In the genomic region with DNA sequence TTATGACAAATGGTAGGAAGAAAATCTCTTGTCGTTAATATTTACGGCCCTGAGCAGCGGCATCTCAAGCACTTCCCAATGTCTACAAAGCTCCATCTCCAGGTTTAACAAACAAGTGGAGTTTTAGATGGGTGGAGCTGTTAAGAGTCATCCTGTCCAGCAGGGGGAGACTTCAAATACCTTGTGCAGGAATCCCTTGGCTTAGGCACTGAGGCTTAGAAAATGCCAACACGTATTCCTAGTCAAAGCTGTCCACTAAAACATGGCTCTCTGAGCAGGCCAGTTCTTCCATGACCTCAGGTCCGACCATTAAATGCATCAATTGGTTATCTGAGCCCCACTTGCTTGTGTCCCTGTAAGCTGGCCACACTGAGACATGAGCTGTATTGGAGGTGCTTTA, we compare ENCODE assay signal across 1 mouse cellular context.
TF ChIP-seq lines count a peak whose summit lies in the region.

No protein-coding gene starts in this region.

TF ChIP-seq in CH12.LX, 34 proteins besides CTCF, POLR2A, EP300 and RAD21:
- no peak for TF ChIP-seq UBTF (IDR thresholded peaks at IDR 0.05; ENCODE audit: low read depth, low read length)
- TF ChIP-seq IRF4 (IDR thresholded peaks at IDR 0.05; ENCODE audit: low read depth, low read length), result no peak
- peak; percentile 43 for TF ChIP-seq SMC3 (IDR thresholded peaks at IDR 0.05; ENCODE audit: low read depth, low read length)
